Mouse (Mus musculus): ENCODE measurements around the gene Mrvi1.
A peak's percentile ranks its signal among the peaks of the same experiment; 100 is the strongest.

Gene Mrvi1

GRCm38 (mm10) chr7:110893943-110894610 lies 88.2 kb downstream of the Mrvi1 start:
- peak in 1 of 2 experiments; percentile 17 for DNase-seq (ENCODE audit: low spot score in 2 of 2)

GRCm38 (mm10) chr7:110891501-110891986 lies 90.7 kb downstream of the Mrvi1 start:
- peak; percentile 42 to 47 for DNase-seq (ENCODE audit: low spot score in 2 of 2)

- DNase-seq (ENCODE audit: low spot score in 2 of 2), result no peak
Observed at GRCm38 (mm10) chr7:110881746-110882333, 100.4 kb downstream of the Mrvi1 start.

GRCm38 (mm10) chr7:110878028-110878427 lies 104.2 kb downstream of the Mrvi1 start:
- DNase-seq (ENCODE audit: low spot score in 2 of 2), result no peak

- no peak for DNase-seq (ENCODE audit: low spot score in 2 of 2)
Observed at GRCm38 (mm10) chr7:110876965-110877364, 105.3 kb downstream of the Mrvi1 start.

GRCm38 (mm10) chr7:110868807-110869206 lies 113.5 kb downstream of the Mrvi1 start:
- DNase-seq (ENCODE audit: low spot score in 2 of 2), result no peak

GRCm38 (mm10) chr7:110867116-110867515 lies 115.1 kb downstream of the Mrvi1 start:
- no peak for DNase-seq (ENCODE audit: low spot score in 2 of 2)

GRCm38 (mm10) chr7:110866021-110866420 lies 116.2 kb downstream of the Mrvi1 start:
- DNase-seq (ENCODE audit: low spot score in 2 of 2), result no peak

GRCm38 (mm10) chr7:110865570-110865969 lies 116.7 kb downstream of the Mrvi1 start:
- DNase-seq (ENCODE audit: low spot score in 2 of 2), result no peak

- DNase-seq (ENCODE audit: low spot score in 2 of 2), result no peak
Observed at GRCm38 (mm10) chr7:110865038-110865437, 117.2 kb downstream of the Mrvi1 start.

- no peak for DNase-seq (ENCODE audit: low spot score in 2 of 2)
Observed at GRCm38 (mm10) chr7:110862751-110863289, 119.4 kb downstream of the Mrvi1 start, which contains the start of gene Lyve1. Lyve1 (minus strand) TSS chr7:110863239.

GRCm38 (mm10) chr7:110860129-110860528 lies 122.1 kb downstream of the Mrvi1 start:
- DNase-seq (ENCODE audit: low spot score in 2 of 2), result no peak

GRCm38 (mm10) chr7:110855604-110856003 lies 126.7 kb downstream of the Mrvi1 start:
- no peak for DNase-seq (ENCODE audit: low spot score in 2 of 2)

- peak; percentile 41 to 52 for DNase-seq (ENCODE audit: low spot score in 2 of 2)
Observed at GRCm38 (mm10) chr7:110854927-110855546, 127.2 kb downstream of the Mrvi1 start.

GRCm38 (mm10) chr7:110854519-110854918 lies 127.7 kb downstream of the Mrvi1 start:
- DNase-seq (ENCODE audit: low spot score in 2 of 2), result peak in 1 of 2 experiments; percentile 47

- peak; percentile 40 to 56 for DNase-seq (ENCODE audit: low spot score in 2 of 2)
Observed at GRCm38 (mm10) chr7:110853611-110854010, 128.7 kb downstream of the Mrvi1 start.

- DNase-seq (ENCODE audit: low spot score in 2 of 2), result no peak
Observed at GRCm38 (mm10) chr7:110851541-110852203, 130.6 kb downstream of the Mrvi1 start.

GRCm38 (mm10) chr7:110848371-110848770 lies 133.9 kb downstream of the Mrvi1 start:
- no peak for DNase-seq (ENCODE audit: low spot score in 2 of 2)

- DNase-seq (ENCODE audit: low spot score in 2 of 2), result no peak
Observed at GRCm38 (mm10) chr7:110847321-110847720, 134.9 kb downstream of the Mrvi1 start.

GRCm38 (mm10) chr7:110843916-110844874 lies 138.1 kb downstream of the Mrvi1 start, which contains the start of gene Rnf141:
Rnf141 (minus strand) TSS chr7:110844457.
- DNase-seq (ENCODE audit: low spot score in 2 of 2), result peak; percentile 95

- DNase-seq (ENCODE audit: low spot score in 2 of 2), result no peak
Observed at GRCm38 (mm10) chr7:110840332-110840731, 141.9 kb downstream of the Mrvi1 start.
